Mouse (Mus musculus): ENCODE measurements around the gene Igsf3.

The Igsf3 gene

DNA sequence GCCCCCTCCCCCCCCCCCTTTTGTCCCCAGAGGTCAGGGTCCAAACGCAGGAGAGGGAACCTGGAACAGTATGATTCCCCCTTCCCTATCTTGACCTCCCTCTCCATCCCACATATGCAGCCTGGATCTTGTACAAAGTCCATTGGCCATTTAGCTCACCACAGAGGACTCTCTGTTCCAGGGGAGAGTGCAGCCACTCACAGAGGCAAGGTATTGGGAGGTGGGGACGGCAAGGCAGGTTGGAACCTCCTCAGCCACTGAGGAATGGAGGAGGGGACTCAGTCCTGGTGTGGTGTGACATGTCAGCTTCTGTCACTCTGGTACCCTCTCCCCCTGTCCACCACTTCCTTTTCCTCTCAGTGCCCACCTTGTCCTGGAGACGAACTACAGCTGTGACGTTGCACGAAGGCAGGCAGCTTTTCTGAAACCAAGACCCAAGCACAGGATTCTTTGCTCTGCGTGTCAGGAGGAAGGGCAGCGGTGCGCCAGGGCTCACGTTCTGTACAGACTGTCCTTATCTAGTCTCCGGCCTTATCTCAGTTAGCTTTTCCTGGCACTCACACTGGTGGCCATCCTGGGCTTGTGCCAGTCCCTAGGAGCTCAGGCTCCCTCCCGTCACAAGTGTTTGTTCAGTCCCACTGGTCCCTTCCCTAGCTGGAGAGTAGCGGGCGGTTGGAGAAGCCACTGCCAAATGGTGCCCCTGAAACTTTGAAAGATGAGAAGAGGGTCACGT is 130.3 kb downstream of the Igsf3 start:
- DNase-seq, result peak; percentile 54 to 74

DNA sequence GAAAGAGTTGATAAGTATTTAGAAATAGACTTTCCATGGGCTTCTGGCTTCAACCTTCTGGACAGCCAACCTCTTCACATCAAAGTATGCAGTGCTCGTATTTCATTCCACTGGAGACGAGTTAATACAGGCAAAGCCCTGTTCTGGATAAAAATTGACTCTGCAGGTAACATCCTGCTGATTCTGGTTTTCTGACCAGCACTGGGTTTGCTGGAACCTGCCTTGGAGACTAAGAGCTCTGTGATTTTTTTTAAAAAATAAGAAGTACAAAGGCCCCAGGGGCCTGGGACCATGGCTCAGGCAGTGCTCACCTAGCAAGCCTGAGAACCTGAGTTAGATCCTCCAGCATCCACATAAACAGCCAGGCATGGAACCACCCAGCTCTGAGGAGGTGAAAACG is 130.9 kb downstream of the Igsf3 start:
- DNase-seq, result no peak

- DNase-seq, result no peak
These were observed 133.0 kb downstream of the Igsf3 start for GRCm38 (mm10) chr3:101509707-101510544.

- DNase-seq, result no peak
These were observed 133.7 kb downstream of the Igsf3 start for GRCm38 (mm10) chr3:101510632-101511031.
